Mouse (Mus musculus) left cerebral cortex, adult 8-10 months (tissue): ENCODE measurements around the gene Chpt1. TPM values are rescaled to one million over a fixed set of nuclear protein-coding genes. Genes with fewer than 3 reads are reported as not detected.
"Not testable (repeated sequence)": the region's sequence is repeated elsewhere in the genome, so short reads cannot be mapped to it uniquely, and the experiment has no call there.

Experiments
- DNase-seq, 2 experiments: peaks; one replicate each; pipeline ENCODE4 v3.0.0; 2022; ENCODE audit warnings: low spot score in 2 of 2
- total RNA-seq, 4 experiments: library from RNA; stranded (reverse); gene quantifications; 2 replicates each; pipeline ENCODE4 v1.2.4; 2022

The Chpt1 gene
- total RNA-seq, 4 experiments from 2014 or later, result 38.4 to 45.0 (median 39.7) TPM

GRCm38 (mm10) chr10:88496864-88497564 is 6.9 kb downstream of the Chpt1 start:
- DNase-seq, result no peak

DNA sequence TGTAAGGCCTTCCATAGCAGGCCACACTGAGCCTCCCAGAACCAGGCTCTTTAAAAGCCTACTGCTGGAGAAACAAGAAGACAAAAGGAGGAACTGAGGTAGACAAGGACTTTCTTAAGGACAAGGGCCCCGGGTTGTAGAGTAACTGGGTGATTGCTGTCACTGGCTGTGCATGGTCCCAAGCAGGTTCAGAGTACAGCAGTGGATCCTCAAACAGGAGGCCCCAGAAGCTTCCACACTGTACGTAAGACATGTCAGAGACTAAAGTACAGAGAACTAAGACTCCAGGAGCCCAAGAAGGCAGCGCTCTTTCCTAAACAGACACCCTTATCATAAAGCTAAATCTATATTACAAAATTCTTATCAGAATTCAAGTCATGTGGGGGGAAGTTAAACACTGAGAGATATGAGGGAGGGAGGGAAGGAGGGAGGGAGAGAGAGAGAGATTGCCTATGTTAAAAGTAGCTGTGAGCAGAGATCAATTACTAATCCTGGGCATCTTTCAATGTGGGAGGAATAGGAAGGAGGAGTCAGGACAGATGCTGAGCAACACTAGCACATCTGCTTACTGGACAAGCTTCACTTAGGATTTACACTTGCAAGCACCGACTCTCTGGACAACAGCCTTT is 8.8 kb downstream of the Chpt1 start:
- DNase-seq, result no peak

- no peak for DNase-seq
Observed at GRCm38 (mm10) chr10:88492658-88493057, 11.2 kb downstream of the Chpt1 start.

DNA sequence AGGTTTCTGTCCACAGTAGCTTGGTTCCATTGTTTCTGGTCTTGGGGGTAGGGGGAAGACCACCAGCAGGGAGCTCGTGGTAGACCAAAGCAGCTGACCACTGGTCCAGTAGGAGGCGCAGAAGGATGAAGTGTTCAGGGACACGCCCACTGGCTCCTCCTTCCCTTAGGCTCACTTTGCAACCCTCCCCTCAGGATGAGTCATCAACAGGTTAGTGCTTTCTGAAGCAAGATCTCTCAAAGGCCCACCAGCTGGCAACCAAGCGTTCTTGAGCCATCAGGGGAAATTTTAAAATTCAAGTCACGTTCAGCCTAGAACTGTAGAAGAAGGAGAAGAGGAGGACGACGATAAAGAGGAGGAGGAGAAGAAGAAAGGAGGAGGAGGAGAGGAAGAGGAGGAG is 12.2 kb downstream of the Chpt1 start:
- no peak for DNase-seq

- no peak for DNase-seq
Observed at GRCm38 (mm10) chr10:88488629-88489028, 15.2 kb downstream of the Chpt1 start.

DNA sequence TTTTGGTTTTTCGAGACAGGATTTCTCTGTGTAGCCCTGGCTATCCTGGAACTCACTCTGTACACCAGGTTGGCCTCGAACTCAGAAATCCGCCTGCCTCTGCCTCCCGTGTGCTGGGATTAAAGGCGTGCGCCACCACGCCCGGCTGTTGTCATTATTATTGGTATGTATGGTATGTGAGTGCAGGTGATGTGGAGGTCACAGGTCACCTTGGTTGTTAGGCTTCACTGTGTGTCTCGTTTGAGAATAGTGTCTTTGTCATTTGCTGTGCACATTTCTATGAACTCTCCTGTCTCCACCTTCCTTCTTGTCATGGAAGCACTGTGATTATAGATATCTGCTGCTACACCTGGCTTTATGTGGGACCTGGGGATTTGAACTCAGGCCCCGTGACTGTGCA is 21.0 kb downstream of the Chpt1 start:
- DNase-seq, result not testable (repeated sequence)

DNA sequence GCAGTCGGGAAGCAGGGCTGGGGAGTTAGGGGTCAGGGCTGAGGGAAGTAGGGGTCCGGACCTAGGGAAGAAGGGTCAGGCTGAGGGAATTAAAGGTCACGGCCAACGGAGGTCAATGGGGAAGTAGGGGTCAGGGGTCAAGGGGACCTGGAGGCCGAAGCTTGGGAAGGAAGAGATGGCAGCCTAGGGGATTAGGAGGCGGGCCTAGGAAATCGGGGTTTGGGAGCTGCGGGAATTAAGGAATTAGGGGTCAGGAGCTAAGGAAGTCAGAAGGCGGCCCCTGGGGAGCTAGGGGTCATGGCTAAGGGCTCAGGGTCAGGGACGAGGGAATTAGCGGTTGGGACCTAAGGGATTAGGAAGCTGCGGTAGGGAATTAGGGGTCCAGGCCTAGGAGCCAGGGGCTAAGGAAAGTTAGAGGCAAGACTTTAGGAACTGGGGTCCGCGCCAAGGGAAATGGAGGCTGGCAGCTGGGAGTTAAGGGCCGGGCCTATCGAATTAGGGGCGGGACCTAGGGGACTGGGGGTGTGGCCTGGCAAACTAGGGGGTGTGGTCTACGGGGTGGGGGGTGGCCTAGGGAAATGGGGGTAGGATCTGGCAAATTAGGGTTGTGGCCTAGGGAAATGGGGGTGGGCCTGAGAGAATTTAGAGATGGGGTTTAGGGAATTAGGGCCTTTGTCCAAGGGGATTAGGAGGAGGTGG is 43.6 kb downstream of the Chpt1 start:
- no peak for DNase-seq

DNA sequence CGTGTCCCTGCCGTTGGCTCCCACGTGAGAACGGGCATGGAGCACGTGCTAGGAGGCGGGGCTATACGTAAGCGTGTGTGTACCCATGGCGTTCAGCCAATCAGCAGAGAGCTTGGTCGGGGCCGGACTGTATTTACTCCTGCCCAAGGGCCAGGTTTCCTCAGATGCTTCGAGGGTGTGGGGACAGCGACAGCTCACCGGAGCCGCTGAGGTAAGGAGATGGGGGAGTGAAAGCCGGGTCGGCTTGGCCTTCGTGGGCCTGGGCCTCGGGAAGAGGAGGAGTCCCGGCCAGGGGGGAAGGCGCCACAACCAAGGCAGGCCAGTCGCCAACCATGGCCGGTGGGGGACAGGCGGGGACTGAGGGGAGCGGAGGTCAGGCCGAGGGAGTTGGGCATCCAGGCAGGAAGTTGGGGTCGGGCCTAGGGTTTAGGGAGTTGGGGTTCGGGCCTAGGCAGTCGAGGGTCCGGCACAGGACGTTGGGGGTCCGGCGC is 44.3 kb downstream of the Chpt1 start, which contains the start of gene Sycp3:
Gene Sycp3 (plus strand): TSS at position 68 of the 491 bp plus-strand sequence.
- no peak for DNase-seq

- DNase-seq, result no peak
Observed at GRCm38 (mm10) chr10:88457816-88458215, 46.1 kb downstream of the Chpt1 start.

GRCm38 (mm10) chr10:88451990-88452389 is 51.9 kb downstream of the Chpt1 start:
- no peak for DNase-seq

DNA sequence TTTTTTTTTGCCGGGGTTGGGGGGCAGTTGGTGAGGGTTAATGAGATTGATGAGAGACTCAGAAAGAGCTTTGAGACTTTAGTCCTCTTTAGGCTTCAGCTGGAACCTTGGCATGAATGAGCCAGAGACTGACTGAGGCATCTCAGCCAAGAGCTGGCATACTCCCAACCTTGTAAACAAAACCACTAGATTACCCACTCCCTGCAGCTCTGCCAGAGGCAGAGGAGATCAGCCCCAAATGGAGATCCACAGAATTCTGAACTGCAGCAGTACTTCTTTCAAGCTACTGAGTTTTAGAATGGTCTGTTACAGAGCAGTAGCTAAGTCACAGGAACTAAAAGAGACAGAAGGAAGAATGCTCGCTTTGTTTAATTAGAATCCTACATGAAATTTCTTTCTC is 52.7 kb downstream of the Chpt1 start:
- DNase-seq, result peak in 1 of 2 experiments; percentile 55

GRCm38 (mm10) chr10:88441224-88441623 is 62.6 kb downstream of the Chpt1 start:
- no peak for DNase-seq

- DNase-seq, result no peak
Observed at GRCm38 (mm10) chr10:88427998-88428397, 75.9 kb downstream of the Chpt1 start.

- DNase-seq, result no peak
Observed at GRCm38 (mm10) chr10:88426896-88427295, 77.0 kb downstream of the Chpt1 start.

- DNase-seq, result no peak
Observed at GRCm38 (mm10) chr10:88426158-88426816, 77.6 kb downstream of the Chpt1 start.

DNA sequence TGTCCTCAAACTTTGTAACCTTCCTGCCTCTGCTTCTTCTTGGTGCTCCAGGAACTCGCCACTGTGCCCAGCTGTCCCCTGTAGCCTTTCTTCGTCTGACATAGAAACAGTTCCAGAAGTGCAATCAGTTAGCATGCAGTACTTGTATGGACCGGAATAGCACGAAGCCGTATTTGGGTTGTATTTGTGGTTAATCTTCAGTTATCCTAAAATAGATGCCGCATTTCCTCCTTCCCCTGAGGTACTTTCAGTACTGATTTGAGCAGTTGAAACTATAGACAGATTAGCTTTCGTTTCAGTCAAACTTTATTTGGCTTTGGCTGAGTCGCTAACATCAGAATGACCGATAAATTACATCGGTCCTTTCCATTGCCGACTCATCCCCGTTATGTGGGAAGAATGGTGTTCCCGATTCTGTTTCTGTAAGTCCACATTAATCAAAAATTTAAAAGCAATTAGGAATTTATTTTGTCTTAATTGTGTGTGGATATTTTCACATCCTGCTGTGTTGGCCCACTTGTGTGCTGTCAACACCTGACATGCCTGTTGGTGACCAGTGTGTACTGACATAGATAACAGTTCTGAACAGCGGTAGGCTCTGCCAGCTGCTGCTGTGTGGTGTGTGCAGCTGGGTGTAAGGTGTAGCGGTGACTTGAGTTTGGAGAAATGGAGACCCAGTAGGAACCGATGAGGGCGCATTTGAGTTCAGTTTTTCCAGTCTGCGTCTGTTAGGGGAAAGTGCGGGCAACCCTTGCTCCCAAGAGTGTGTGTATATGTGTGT is 83.0 kb downstream of the Chpt1 start:
- DNase-seq, result no peak

DNA sequence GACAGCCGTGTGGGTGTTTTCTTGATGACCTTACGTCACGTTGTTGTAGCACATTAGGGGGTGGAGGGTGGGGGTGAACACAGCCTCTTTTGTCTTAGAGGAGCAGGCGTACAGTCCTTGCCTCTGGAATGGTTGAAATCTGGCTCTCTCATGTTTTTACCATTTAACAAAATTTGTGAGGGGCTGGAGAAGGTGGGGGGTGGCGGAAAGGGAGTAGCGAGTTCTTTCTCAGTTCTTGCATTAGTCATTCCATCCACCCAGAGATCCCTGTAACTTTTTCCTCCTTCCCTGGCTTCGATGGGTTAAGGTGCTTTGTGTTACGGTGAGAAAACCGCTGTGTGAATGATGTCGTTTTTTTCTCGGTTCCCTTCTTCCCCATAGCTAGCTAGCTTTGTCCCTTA is 83.7 kb downstream of the Chpt1 start:
- DNase-seq, result no peak

DNA sequence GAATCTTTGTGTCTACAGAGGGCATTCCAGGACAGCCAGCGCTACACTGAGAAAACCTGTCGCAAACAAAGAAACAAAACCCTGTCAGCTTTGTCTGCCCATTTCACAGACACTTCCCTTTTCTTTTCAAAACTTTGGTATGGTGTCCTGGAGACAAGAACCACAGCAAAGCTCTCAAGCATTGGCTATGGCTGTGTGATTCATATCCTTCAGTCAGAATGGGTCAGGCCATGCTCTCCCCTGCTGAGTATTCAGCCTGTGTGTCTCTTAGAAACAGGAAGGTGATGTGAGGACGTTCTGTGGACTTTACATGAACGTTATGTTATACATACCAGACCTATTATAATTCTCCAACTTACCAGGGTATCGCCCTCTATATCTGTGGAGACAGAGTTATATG is 86.2 kb downstream of the Chpt1 start:
- no peak for DNase-seq

DNA sequence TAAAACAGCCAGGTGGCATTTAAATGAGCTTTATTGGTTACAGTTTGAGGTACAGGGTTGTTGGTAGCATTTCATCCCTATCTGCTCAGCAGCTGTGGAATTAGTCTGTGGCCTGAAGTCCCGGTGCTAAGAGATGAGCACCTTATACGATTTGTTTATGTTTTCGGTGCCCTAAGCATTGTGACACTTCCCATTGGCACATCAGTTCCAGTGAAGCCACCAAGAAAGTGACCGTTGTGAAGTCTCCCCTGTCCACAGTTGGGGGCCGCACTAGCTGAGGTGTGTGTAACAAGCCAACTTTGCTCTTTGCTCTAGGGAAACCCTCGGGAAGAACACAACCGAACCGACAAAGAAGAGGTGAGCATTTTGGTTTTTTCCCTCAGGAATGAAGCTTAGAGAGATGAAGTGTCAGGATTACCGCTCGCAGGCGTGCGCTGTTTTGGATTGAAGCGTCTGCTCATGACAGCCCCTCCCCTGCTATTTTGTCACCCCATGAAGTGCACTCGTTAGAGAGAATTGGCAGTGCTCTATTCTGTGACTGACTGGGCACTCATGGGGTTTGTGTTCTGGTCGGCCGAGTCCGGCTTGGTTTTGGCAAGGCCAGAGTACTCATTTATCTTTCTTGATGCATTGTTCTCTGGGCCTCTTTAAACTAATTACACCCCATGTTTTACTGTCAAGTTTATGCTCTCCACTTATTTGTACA is 91.4 kb downstream of the Chpt1 start:
- DNase-seq, result no peak

- no peak for DNase-seq
Observed at GRCm38 (mm10) chr10:88409751-88410150, 94.1 kb downstream of the Chpt1 start.
